Mouse (Mus musculus) spleen, postnatal 4 days (tissue): ENCODE results near the gene Xrcc4.
A peak's percentile ranks its signal among the peaks of the same experiment; 100 is the strongest.

ENCODE experiments used
- DNase-seq, 2 experiments: peaks; one replicate each; pipeline ENCODE4 v3.0.0; 2022; ENCODE audit warnings: low spot score in 2 of 2

The Xrcc4 gene

GRCm38 (mm10) chr13:89738776-89739695, 350.4 kb downstream of the Xrcc4 start:
- peak; percentile 61 to 78 for DNase-seq

GRCm38 (mm10) chr13:89738275-89738674, 351.1 kb downstream of the Xrcc4 start:
- DNase-seq = no peak

- no peak for DNase-seq
Measured at GRCm38 (mm10) chr13:89735111-89735510, 354.3 kb downstream of the Xrcc4 start.

- no peak for DNase-seq
Measured at GRCm38 (mm10) chr13:89726492-89726891, 362.9 kb downstream of the Xrcc4 start.
